Mouse (Mus musculus): Measurements from ENCODE around the gene Usp29.

DNA sequence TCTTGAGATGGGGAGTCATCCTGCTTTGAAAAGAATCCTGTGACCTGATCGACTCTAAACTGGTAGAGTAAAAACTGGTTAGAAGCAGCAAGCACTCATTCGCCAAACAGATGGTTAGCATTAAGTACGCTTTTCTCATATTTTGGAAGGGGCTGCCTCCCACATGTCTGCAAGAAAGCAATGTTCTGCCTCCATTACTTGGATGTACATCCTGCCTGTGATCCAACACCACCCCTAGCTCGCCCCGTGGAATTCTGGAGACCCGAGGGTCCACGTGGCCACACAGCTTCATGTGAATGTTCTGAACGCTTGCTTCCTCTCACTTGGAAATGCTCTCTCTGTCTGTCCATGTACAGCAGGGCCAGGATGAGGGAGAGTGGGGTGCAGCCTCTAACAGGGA, 173.1 kb downstream of the Usp29 start:
- TF ChIP-seq CTCF (conservative IDR thresholded peaks at IDR 0.05; ENCODE audit: low read length) (no peak), POU5F1 (IDR thresholded peaks at IDR 0.05; ENCODE audit: borderline replicate concordance, low read length) (no peak), NANOG (IDR thresholded peaks at IDR 0.05; ENCODE audit: borderline replicate concordance, low read length) (no peak)
